ENCODE assay signal across 25 mouse cellular contexts in genomic region chr9:94882517-94882916, GRCm38 (mm10).
"Had no signal": no experiment of that assay in that cellular context is flagged by ENCODE, and none has a peak within 500 bp of the region (broad histone marks: within the 10 kb centered on the region; RNA-seq: fewer than 3 reads in every experiment).

No protein-coding gene starts in this region.

- H3K4me3 ChIP-seq: heart, adult 2 months; heart, embryonic 13.5 days; heart, embryonic 15.5 days; hindbrain, embryonic 13.5 days; hindbrain, embryonic 15.5 days; kidney, embryonic 15.5 days; layer of hippocampus, adult 2 months; limb, embryonic 10.5 days; limb, embryonic 12.5 days; liver, embryonic 13.5 days; liver, embryonic 15.5 days had no signal

- H3K27ac ChIP-seq: heart, adult 2 months; heart, embryonic 13.5 days; heart, embryonic 15.5 days; hindbrain, embryonic 13.5 days; hindbrain, embryonic 15.5 days; hindbrain, postnatal 0 days; kidney, embryonic 15.5 days; kidney, postnatal 0 days; layer of hippocampus, adult 2 months; limb, embryonic 10.5 days; limb, embryonic 12.5 days; liver, embryonic 13.5 days; liver, embryonic 15.5 days had no signal

- DNase-seq: forebrain, postnatal 0 days; gastrocnemius, postnatal 14 days; gastrocnemius, postnatal 36 days; heart, adult 11 months; heart, adult 2 months; heart, postnatal 14 days; heart, postnatal 36 days; kidney, adult 11 months; kidney, adult 2 months; kidney, adult 9 months; kidney, postnatal 14 days; kidney, postnatal 36 days; liver; liver, embryonic 13.5 days had no signal
